Mouse (Mus musculus): ENCODE measurements around the gene Hspb3.

Hspb3 gene

GRCm38 (mm10) chr13:113634732-113635481, 28.6 kb downstream of the Hspb3 start:
- DNase-seq = no peak

- DNase-seq = no peak
These were observed 31.0 kb downstream of the Hspb3 start for GRCm38 (mm10) chr13:113632506-113632905.

- DNase-seq = no peak
These were observed 35.9 kb downstream of the Hspb3 start for GRCm38 (mm10) chr13:113627601-113628000.

- no peak for DNase-seq
These were observed 40.6 kb downstream of the Hspb3 start for GRCm38 (mm10) chr13:113622865-113623255.

GRCm38 (mm10) chr13:113622122-113622864, 41.2 kb downstream of the Hspb3 start:
- DNase-seq = no peak

GRCm38 (mm10) chr13:113619003-113619402, 44.5 kb downstream of the Hspb3 start:
- DNase-seq = no peak

- peak; percentile 95 for DNase-seq
These were observed 45.3 kb downstream of the Hspb3 start, which contains the start of gene Snx18 for GRCm38 (mm10) chr13:113617891-113618823. Gene Snx18 (minus strand): TSS chr13:113618564.

GRCm38 (mm10) chr13:113617338-113617890, 46.1 kb downstream of the Hspb3 start:
- no peak for DNase-seq

GRCm38 (mm10) chr13:113616751-113617337, 46.6 kb downstream of the Hspb3 start:
- DNase-seq = no peak

GRCm38 (mm10) chr13:113615971-113616671, 47.4 kb downstream of the Hspb3 start:
- no peak for DNase-seq

GRCm38 (mm10) chr13:113615546-113615941, 47.9 kb downstream of the Hspb3 start:
- no peak for DNase-seq

GRCm38 (mm10) chr13:113614635-113615545, 48.6 kb downstream of the Hspb3 start:
- peak; percentile 70 for DNase-seq

- DNase-seq = no peak
These were observed 49.6 kb downstream of the Hspb3 start for GRCm38 (mm10) chr13:113613882-113614281.

- no peak for DNase-seq
These were observed 50.1 kb downstream of the Hspb3 start for GRCm38 (mm10) chr13:113613341-113613740.
